Mouse (Mus musculus) thymus, postnatal 25 days (tissue): ENCODE data around the gene Fzd1.

Experiments used
- DNase-seq: peaks from one replicate; pipeline ENCODE4 v3.0.0; 2022

Fzd1 gene

DNA sequence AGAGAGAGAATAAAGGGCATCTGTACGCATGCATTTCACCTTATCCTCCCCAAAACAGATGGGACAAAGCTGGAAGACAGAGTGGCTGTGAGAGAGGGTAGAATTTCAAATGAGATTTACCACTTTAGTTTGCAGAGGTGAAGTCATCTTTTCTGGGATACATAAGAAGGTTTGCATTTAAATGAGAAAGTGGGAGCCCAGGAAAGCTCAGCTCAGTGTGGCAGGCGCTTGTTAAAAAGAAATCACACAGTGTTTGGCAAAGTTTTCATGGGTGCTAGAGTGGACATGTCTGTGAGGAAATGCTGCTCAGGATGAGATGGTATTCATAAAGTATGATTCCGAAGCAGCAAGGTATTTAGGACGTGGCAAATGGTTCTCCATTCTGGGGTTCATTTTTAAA, 15.1 kb downstream of the Fzd1 start:
- DNase-seq: no peak

DNA sequence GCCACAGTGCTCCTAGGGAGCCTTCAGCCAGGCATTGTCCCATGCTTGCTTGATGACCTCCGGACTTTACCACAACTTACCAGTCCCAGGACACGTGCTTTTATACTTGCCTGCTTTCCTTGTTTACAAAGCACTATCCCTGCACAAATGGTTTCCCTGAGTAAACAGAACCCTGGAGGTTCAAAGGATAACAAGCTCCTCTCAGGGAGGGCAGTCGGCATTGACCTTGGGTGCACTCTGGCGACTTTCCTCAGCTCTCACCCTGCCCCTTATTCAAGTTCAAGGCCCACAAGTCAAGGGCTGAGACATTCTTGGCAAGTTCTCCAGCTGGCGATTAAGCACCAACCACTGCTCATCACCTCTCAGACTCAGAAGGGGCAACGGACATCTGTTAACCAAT, 20.8 kb downstream of the Fzd1 start:
- no peak for DNase-seq

DNA sequence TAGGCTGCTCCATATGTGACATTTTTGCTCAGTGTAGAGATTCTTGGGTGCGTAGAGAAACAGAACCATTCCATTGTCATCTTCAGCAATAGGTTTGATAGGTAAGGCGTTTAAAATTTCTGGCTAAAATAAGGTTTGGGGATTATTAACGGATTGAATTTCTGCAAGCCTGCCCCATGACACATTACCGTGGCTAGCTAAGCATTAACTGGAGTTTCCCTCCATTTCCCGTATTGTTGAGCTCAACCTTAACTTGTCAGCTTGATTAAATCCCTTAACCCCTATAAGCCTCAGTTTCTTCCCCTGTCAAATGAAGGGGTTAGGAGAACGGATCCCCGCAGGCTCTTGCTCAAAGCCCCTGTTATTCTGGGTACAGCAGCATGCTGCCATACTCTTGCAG, 22.4 kb downstream of the Fzd1 start:
- DNase-seq: no peak

DNA sequence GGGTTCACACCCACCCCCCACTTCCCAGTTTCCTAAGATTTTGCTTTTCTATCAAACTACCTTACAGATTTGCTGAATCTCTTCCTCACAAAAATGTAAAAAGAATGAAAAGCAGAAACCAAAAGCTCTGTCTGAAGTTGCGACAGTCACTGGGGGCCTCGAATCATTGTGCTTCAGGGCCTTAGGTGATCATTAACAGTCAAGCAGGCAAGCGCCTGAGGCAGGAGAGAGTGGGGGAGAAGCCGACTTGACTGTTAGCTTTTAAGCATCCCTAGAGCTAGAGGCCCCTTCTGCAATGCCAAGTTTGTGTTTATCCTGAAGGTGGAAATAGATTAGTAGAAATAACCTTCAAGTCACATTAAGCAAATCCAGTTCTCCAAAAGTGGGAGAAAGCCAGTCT, 24.6 kb downstream of the Fzd1 start:
- DNase-seq: no peak

DNA sequence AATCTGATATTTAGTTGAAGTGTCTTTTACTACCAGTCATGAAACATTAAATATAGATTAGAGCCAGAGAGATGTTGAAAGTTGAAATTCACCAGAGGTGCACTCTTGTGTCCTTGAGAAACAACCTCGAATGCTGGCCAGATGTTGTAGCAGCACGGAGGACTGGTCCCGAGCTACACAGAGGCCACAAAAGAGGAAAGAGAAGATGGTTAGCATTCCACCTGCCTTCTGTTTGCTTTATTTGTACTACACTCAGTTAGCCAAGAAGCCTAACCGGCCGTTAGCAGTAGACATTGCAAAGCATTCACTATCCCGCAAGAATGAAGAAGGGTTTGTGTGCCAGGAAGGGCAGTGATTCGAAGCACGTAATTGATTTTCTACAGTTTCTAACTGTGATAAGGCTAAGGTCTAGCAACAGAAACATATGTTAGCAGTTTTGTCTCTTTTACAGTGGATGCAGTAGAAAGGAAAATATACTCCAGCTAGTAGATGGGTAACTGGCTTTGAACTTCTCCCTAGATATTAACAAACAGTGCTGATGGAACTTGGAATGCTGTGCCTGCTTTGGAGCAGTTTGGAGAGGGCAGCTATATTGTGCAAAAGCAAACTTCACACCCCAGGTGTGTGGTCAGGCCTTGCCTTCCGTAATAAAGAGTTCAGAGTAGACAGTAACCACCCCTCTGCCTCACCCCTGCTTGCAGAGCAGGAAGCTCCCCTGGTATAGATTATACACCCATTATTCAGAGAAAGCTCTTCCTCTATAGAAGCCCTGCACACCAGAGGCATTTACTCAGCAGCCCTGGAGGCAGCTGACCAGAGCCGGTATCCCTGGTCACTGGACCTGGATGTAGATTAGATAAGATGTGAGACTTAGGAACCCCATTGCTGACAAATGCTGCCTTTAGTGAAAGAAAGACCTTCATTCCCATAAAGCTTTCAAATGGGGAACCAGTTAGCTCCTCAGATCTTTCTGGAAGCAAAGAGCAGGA, 25.3 kb downstream of the Fzd1 start:
- no peak for DNase-seq

DNA sequence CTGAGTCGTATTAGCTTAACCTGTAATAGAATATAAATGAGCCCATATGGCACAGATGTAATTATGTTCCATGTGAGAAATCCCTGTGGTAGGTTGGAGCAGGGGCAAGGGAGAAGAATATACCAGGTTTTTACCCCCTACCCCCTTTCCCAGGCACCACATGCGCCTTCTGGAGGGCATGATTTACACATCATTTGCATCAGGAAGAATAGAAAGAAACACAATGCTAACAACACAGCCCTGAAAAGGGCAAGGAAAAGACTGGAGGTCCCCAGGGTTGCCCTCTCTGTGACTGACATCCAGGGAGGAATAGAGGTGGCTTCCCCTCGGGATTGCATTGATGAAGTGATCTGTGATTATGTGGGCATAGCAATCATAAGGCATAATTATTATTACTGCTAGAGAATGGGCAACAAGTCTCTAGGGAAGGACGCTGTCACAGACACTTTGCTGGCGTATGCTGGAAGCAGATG, 26.1 kb downstream of the Fzd1 start:
- DNase-seq: no peak

DNA sequence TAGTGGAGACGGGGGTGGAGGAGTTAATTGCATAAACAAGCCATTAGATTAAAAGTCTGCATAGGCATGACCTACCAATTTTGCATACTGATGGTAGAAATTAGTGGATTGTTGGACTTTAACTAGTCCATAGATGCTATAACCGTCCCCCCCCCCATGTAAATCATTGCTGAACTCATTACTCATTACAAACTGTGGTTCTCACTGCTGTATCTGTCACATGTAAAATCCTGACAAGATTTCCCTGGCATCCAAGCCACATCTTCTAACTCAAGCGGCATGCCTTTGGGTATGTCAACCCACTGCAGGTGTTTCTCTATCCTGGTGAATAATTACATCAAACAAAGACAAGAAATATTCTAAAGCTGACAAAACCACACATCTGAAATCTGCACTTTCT, 26.8 kb downstream of the Fzd1 start:
- no peak for DNase-seq
